Mouse (Mus musculus) midbrain, embryonic 14.5 days (tissue): Measurements from ENCODE around the gene Ankfn1. TPM values are rescaled to one million over a fixed set of nuclear protein-coding genes. Genes with fewer than 3 reads are reported as not detected.

Experiments
- ATAC-seq: fragments of 200-750 bp; cut with Nextera tagmentation; 2 replicates; pipeline ENCODE4 v1.8.0; 2017; ENCODE audit warnings: moderate number of reproducible peaks, moderate library complexity; ENCODE audit not compliant: low FRiP score, low TSS enrichment
- DNase-seq: peaks from one replicate; pipeline ENCODE4 v3.0.0-alpha.2; 2015
- H3K27ac ChIP-seq: fragments of 300-500 bp; sonication (generic); replicated peaks from 2 replicates; pipeline ENCODE4 v1.5.1; 2014; ENCODE audit warnings: mild to moderate bottlenecking, low read depth, low read length, moderate library complexity
- H3K27me3 ChIP-seq: fragments of 300-500 bp; sonication (generic); 2 replicates; pipeline ENCODE4 v1.6.1; 2014; ENCODE audit warnings: low read length, control low read depth, mixed read lengths; ENCODE audit not compliant: control insufficient read depth, insufficient read depth
- H3K36me3 ChIP-seq: fragments of 300-500 bp; sonication (generic); 2 replicates; pipeline ENCODE4 v1.6.1; 2014; ENCODE audit warnings: low read length, control low read depth; ENCODE audit not compliant: control insufficient read depth, insufficient read depth
- H3K4me1 ChIP-seq: fragments of 300-500 bp; sonication (generic); 2 replicates; pipeline ENCODE4 v1.6.1; 2014; ENCODE audit warnings: mild to moderate bottlenecking, antibody characterized with exemption, low read length, control low read depth; ENCODE audit not compliant: control insufficient read depth, insufficient read depth
- H3K4me2 ChIP-seq: fragments of 300-500 bp; sonication (generic); 2 replicates; pipeline ENCODE4 v1.6.1; 2014; ENCODE audit warnings: mild to moderate bottlenecking, low read length, moderate library complexity
- H3K4me3 ChIP-seq: fragments of 300-500 bp; sonication (generic); replicated peaks from 2 replicates; pipeline ENCODE4 v1.5.1; 2014; ENCODE audit warnings: low read depth, low read length
- H3K9ac ChIP-seq: fragments of 300-500 bp; sonication (generic); replicated peaks from 2 replicates; pipeline ENCODE4 v1.6.1; 2014; ENCODE audit warnings: mild to moderate bottlenecking, low read length, moderate library complexity
- H3K9me3 ChIP-seq: fragments of 300-500 bp; sonication (generic); 2 replicates; pipeline ENCODE4 v1.6.1; 2016; ENCODE audit warnings: low read length, control low read depth, mixed read lengths; ENCODE audit not compliant: control insufficient read depth
- WGBS: fragments of 180-500 bp; shearing (Covaris S2); extraction: QIAGEN DNeasy Blood & Tissue Kit; methylation state at CpG from one replicate; pipeline ENCODE4 v1.1.7; 2014; 5-methylcytosine and 5-hydroxymethylcytosine counted together
- polyA plus RNA-seq: library from polyadenylated mRNA; unstranded; fragments of >200 nt; fragmentation: Nextera tagmentation; extraction: Ambion mirVana; gene quantifications from 2 replicates; pipeline ENCODE4 v1.2.1, GENCODE M21; 2014

The Ankfn1 gene
- polyA plus RNA-seq, 1 experiment from 2014 or later: 5.9 TPM

GRCm38 (mm10) chr11:89454702-89455101 is 322.8 kb downstream of the Ankfn1 start:
- Histone ChIP-seq H3K4me2 (no peak overlapping the region), H3K4me3 (no peak overlapping the region), H3K27ac (no peak overlapping the region), H3K4me1 (peaks cover 10% of the 10 kb centered on the region), H3K36me3 (no peaks in the 10 kb centered on the region), H3K9me3 (no peaks in the 10 kb centered on the region), H3K27me3 (no peaks in the 10 kb centered on the region), H3K9ac (no peak overlapping the region)
- WGBS: 52% methylated on average over 4 of the region's 4 CpGs
- ATAC-seq (no peak), DNase-seq (no peak)

GRCm38 (mm10) chr11:89452862-89453261 is 324.6 kb downstream of the Ankfn1 start:
- no peaks in the 10 kb centered on the region for H3K9me3 ChIP-seq
- 15% methylated on average over 2 of the region's 2 CpGs for WGBS
- 0 out of 2 replicates have a peak overlapping the region, but pooled peaks have one; percentile 2 for H3K27ac ChIP-seq
- H3K4me1 ChIP-seq: peaks cover 10% of the 10 kb centered on the region
- H3K4me3 ChIP-seq: no peak overlapping the region
- H3K27me3 ChIP-seq: no peaks in the 10 kb centered on the region
- DNase-seq (peak; percentile 67), ATAC-seq (no peak; the same call in 1 of the 2 replicates)
- H3K36me3 ChIP-seq: no peaks in the 10 kb centered on the region
- H3K9ac ChIP-seq: no peak overlapping the region
- no peak overlapping the region for H3K4me2 ChIP-seq

- DNase-seq (no peak), ATAC-seq (no peak)
- Histone ChIP-seq H3K4me1 (peaks cover 5% of the 10 kb centered on the region; the same call in 1 of the 2 replicates), H3K27me3 (no peaks in the 10 kb centered on the region), H3K4me2 (no peak overlapping the region), H3K4me3 (no peak overlapping the region), H3K27ac (no peak overlapping the region), H3K9me3 (no peaks in the 10 kb centered on the region), H3K9ac (no peak overlapping the region), H3K36me3 (no peaks in the 10 kb centered on the region)
- 86% methylated on average over 4 of the region's 4 CpGs for WGBS
These were observed 327.0 kb downstream of the Ankfn1 start for GRCm38 (mm10) chr11:89450406-89450805.

GRCm38 (mm10) chr11:89448986-89449385 is 328.5 kb downstream of the Ankfn1 start:
- no peaks in the 10 kb centered on the region for H3K36me3 ChIP-seq
- H3K4me2 ChIP-seq: no peak overlapping the region
- H3K4me1 ChIP-seq: peaks cover 5% of the 10 kb centered on the region; the same call in 1 of the 2 replicates
- no peak for ATAC-seq
- 91% methylated on average over 6 of the region's 6 CpGs for WGBS
- no peak for DNase-seq
- no peak overlapping the region for H3K9ac ChIP-seq
- no peak overlapping the region for H3K27ac ChIP-seq
- H3K27me3 ChIP-seq: no peaks in the 10 kb centered on the region
- H3K9me3 ChIP-seq: no peaks in the 10 kb centered on the region
- H3K4me3 ChIP-seq: no peak overlapping the region

GRCm38 (mm10) chr11:89447477-89447876 is 330.0 kb downstream of the Ankfn1 start:
- Histone ChIP-seq H3K4me1 (no peaks in the 10 kb centered on the region; the same call in 1 of the 2 replicates), H3K4me2 (no peak overlapping the region), H3K9ac (no peak overlapping the region), H3K4me3 (no peak overlapping the region), H3K36me3 (no peaks in the 10 kb centered on the region), H3K27me3 (no peaks in the 10 kb centered on the region), H3K9me3 (no peaks in the 10 kb centered on the region), H3K27ac (no peak overlapping the region)
- WGBS: 66% methylated on average over 12 of the region's 12 CpGs
- ATAC-seq (no peak), DNase-seq (peak; percentile 5)

GRCm38 (mm10) chr11:89440566-89440965 is 336.9 kb downstream of the Ankfn1 start:
- ATAC-seq (no peak), DNase-seq (no peak)
- H3K9ac ChIP-seq: no peak overlapping the region
- H3K4me2 ChIP-seq: no peak overlapping the region
- H3K9me3 ChIP-seq: no peaks in the 10 kb centered on the region
- no peaks in the 10 kb centered on the region for H3K36me3 ChIP-seq
- no peaks in the 10 kb centered on the region for H3K27me3 ChIP-seq
- H3K27ac ChIP-seq: no peak overlapping the region
- H3K4me1 ChIP-seq: no peaks in the 10 kb centered on the region
- WGBS: 90% methylated on average over 6 of the region's 6 CpGs
- H3K4me3 ChIP-seq: no peak overlapping the region

- Histone ChIP-seq H3K36me3 (no peaks in the 10 kb centered on the region), H3K27me3 (no peaks in the 10 kb centered on the region), H3K27ac (no peak overlapping the region), H3K4me1 (no peaks in the 10 kb centered on the region), H3K4me3 (no peak overlapping the region), H3K4me2 (no peak overlapping the region), H3K9me3 (no peaks in the 10 kb centered on the region), H3K9ac (no peak overlapping the region)
- 62% methylated on average over 3 of the region's 3 CpGs for WGBS
- DNase-seq (no peak), ATAC-seq (no peak)
These were observed 353.1 kb downstream of the Ankfn1 start for GRCm38 (mm10) chr11:89424358-89424757.

- Histone ChIP-seq H3K4me1 (no peaks in the 10 kb centered on the region), H3K4me2 (no peak overlapping the region), H3K9me3 (no peaks in the 10 kb centered on the region), H3K9ac (no peak overlapping the region), H3K27me3 (no peaks in the 10 kb centered on the region), H3K27ac (no peak overlapping the region), H3K36me3 (no peaks in the 10 kb centered on the region), H3K4me3 (no peak overlapping the region)
- 94% methylated on average over 5 of the region's 5 CpGs for WGBS
- DNase-seq: no peak
- no peak for ATAC-seq
These were observed 354.8 kb downstream of the Ankfn1 start for GRCm38 (mm10) chr11:89422637-89423036.

- ATAC-seq (no peak), DNase-seq (no peak)
- Histone ChIP-seq H3K36me3 (no peaks in the 10 kb centered on the region), H3K4me1 (no peaks in the 10 kb centered on the region), H3K4me2 (no peak overlapping the region), H3K27me3 (no peaks in the 10 kb centered on the region), H3K9ac (no peak overlapping the region), H3K9me3 (no peaks in the 10 kb centered on the region), H3K27ac (no peak overlapping the region), H3K4me3 (no peak overlapping the region)
- 78% methylated on average over 11 of the region's 11 CpGs for WGBS
These were observed 356.6 kb downstream of the Ankfn1 start for GRCm38 (mm10) chr11:89420767-89421438.
